Mouse (Mus musculus): ENCODE data around the gene Camk2g. TPM values are rescaled to one million over a fixed set of nuclear protein-coding genes. Genes with fewer than 3 reads are reported as not detected.
"Not testable (repeated sequence)": the region's sequence is repeated elsewhere in the genome, so short reads cannot be mapped to it uniquely, and the experiment has no call there.

Gene Camk2g
- polyA plus RNA-seq, 1 experiment from 2014 or later: 166 TPM

DNA sequence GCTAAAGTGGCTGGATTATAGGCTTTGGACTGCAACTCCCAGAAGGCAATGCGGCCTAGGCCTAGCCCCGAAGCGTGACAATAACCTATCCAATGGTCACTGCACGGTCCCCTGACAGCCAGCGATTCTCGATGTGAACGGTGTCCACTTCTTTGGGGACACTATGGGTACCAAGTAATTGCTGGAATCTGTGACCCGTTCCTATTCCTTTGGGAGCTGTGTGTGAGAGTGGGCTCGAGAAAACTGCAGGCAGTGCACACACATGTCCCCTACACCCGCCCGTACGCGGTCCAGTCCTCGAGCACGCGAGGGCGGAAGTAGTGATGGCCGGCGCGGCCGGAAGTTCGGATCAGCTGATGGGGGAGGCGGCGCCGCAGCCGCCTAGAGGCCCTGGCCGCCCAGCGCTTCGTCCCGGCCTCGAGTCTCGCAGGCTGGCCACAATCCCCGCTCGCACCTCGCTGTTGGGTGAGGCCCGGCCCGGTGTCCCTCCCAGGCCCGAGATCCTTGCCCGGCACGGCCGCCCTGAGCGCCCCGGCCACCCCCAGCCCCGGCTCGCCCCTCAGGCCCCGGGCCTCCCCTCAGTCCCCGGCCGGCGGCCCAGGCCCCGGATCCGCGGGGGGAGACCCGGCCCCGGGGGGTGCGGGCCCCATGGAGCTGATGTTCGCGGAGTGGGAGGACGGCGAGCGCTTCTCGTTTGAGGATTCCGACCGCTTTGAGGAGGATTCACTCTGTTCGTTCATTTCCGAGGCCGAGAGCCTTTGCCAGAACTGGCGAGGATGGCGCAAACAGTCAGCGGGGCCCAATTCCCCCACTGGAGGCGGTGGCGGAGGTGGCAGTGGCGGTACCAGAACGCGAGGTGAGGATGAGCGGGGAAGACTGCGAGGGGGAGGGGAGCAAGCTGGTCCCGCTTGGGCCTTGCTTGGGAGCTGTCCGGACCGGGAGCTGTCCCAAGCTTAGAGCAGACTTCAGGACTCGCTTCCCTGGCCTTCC is 86.4 kb downstream of the Camk2g start, which contains the start of gene Zswim8:
Zswim8 (plus strand) TSS at position 352 of the 990 bp plus-strand sequence.
- DNase-seq (ENCODE audit: low spot score) (peak; percentile 90), ATAC-seq (ENCODE audit: low FRiP score) (peak; percentile 95)
- H3K9me3 ChIP-seq (ENCODE audit: control insufficient read depth, low read length): no peaks in the 10 kb centered on the region
- peak within 1 kb of the TSS; percentile 80 for H3K4me2 ChIP-seq (replicated peaks)
- no peaks in the 10 kb centered on the region for H3K27me3 ChIP-seq (ENCODE audit: control insufficient read depth, insufficient read depth, low read length)
- H3K9ac ChIP-seq: peak within 1 kb of the TSS; percentile 98
- peaks cover 21% of the 10 kb centered on the region for H3K4me1 ChIP-seq (replicated peaks; ENCODE audit: control insufficient read depth, insufficient read depth, low read length)
- WGBS: under 1% methylated on average over 80 of the region's 80 CpGs
- H3K36me3 ChIP-seq (replicated peaks; ENCODE audit: control insufficient read depth, insufficient read depth): peaks cover 41% of the 10 kb centered on the region
- peak within 1 kb of the TSS; percentile 90 for H3K4me3 ChIP-seq (replicated peaks; ENCODE audit: low read length)
- H3K27ac ChIP-seq: peak within 1 kb of the TSS; percentile 90

- ATAC-seq (ENCODE audit: low FRiP score); DNase-seq (ENCODE audit: low spot score); H3K9me3 ChIP-seq (ENCODE audit: control insufficient read depth, low read length); H3K27me3 ChIP-seq (ENCODE audit: control insufficient read depth, insufficient read depth, low read length): not testable (repeated sequence)
- peak overlapping the region; percentile 64 for H3K4me2 ChIP-seq (replicated peaks)
- H3K9ac ChIP-seq: peak overlapping the region; percentile 91
- peak overlapping the region; percentile 88 for H3K4me3 ChIP-seq (replicated peaks; ENCODE audit: low read length)
- H3K4me1 ChIP-seq (replicated peaks; ENCODE audit: control insufficient read depth, insufficient read depth, low read length): peaks cover 41% of the 10 kb centered on the region
- H3K27ac ChIP-seq: peak overlapping the region; percentile 94; the same call in 1 of the 2 replicates
- 7% methylated on average over 8 of the region's 8 CpGs for WGBS
- peaks cover 23% of the 10 kb centered on the region for H3K36me3 ChIP-seq (replicated peaks; ENCODE audit: control insufficient read depth, insufficient read depth)
Observed at GRCm38 (mm10) chr14:20703461-20703860, 90.4 kb downstream of the Camk2g start.

DNA sequence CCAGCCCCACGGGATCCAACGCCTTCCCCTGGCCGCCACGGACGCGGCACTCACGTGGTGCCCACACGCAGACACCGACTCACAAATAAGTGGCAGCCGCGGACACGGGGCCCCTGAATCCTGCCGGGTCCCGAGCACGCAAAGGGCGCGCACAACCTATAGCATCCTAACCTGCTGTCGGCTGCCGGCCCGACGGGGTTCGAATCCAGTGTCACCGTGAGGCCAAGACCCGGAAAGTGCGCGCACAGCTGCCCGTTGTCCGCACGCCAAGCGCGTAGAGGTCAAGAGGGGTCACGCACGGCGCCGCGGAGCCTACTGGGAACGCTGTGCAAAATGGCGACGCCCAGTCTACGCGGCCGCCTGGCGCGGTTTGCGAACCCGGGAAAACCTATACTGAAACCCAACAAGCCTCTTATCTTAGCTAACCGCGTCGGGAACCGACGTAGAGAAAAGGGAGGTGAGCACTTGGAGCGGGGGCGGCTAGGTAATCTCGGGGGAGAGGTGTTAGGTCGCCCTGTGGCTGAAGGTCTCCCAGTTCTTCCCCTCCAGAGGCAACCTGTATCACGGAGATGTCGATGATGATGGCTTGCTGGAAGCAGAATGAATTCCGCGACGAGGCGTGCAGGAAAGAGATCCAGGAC is 91.0 kb downstream of the Camk2g start, which contains the start of gene Chchd1:
Chchd1 (plus strand) TSS at position 266 of the 641 bp plus-strand sequence.
- H3K9me3 ChIP-seq (ENCODE audit: control insufficient read depth, low read length): no peaks in the 10 kb centered on the region
- peak within 1 kb of the TSS; percentile 64 for H3K4me2 ChIP-seq (replicated peaks)
- H3K4me1 ChIP-seq (replicated peaks; ENCODE audit: control insufficient read depth, insufficient read depth, low read length): peaks cover 46% of the 10 kb centered on the region
- ATAC-seq (ENCODE audit: low FRiP score) (peak; percentile 69), DNase-seq (ENCODE audit: low spot score) (peak; percentile 86)
- peaks cover 23% of the 10 kb centered on the region for H3K36me3 ChIP-seq (replicated peaks; ENCODE audit: control insufficient read depth, insufficient read depth)
- H3K27ac ChIP-seq: peak within 1 kb of the TSS; percentile 94
- WGBS: under 1% methylated on average over 61 of the region's 61 CpGs
- peak within 1 kb of the TSS; percentile 88 for H3K4me3 ChIP-seq (replicated peaks; ENCODE audit: low read length)
- H3K27me3 ChIP-seq (ENCODE audit: control insufficient read depth, insufficient read depth, low read length): no peaks in the 10 kb centered on the region
- H3K9ac ChIP-seq: peak within 1 kb of the TSS; percentile 91

- peaks cover 50% of the 10 kb centered on the region for H3K4me1 ChIP-seq (replicated peaks; ENCODE audit: control insufficient read depth, insufficient read depth, low read length)
- ATAC-seq (ENCODE audit: low FRiP score): peak; percentile 12; the same call in 1 of the 2 replicates
- 17% methylated on average over 15 of the region's 15 CpGs for WGBS
- peak overlapping the region; percentile 94 for H3K27ac ChIP-seq
- H3K9ac ChIP-seq: peak overlapping the region; percentile 91
- no peaks in the 10 kb centered on the region for H3K27me3 ChIP-seq (ENCODE audit: control insufficient read depth, insufficient read depth, low read length)
- peaks cover 23% of the 10 kb centered on the region for H3K36me3 ChIP-seq (replicated peaks; ENCODE audit: control insufficient read depth, insufficient read depth)
- H3K4me3 ChIP-seq (replicated peaks; ENCODE audit: low read length): peak overlapping the region; percentile 88
- no peaks in the 10 kb centered on the region for H3K9me3 ChIP-seq (ENCODE audit: control insufficient read depth, low read length)
- peak overlapping the region; percentile 64 for H3K4me2 ChIP-seq (replicated peaks)
- no peak for DNase-seq (ENCODE audit: low spot score)
Observed at GRCm38 (mm10) chr14:20702096-20702740, 91.7 kb downstream of the Camk2g start.

DNA sequence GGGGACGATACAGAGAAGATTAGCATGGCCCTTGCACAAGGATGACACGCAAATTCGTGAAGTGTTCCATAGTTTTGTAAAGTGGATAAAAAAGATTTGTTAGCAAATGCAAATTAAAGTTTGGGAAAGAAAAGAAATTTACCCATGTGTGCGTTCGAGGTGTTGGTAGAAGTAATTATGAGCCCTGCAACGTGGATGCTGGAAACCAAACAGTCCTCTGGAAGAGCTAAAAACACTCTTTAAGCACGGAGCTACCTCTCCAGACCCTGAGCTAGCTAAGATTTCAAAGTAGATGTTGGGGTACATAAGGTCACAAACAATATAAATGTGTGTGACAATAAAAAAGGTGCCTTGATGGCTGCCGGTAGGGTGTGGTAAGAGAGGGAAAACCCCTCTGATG is 92.3 kb downstream of the Camk2g start:
- Histone ChIP-seq H3K27ac (no peak overlapping the region), H3K9me3 (ENCODE audit: control insufficient read depth, low read length) (no peaks in the 10 kb centered on the region), H3K4me3 (replicated peaks; ENCODE audit: low read length) (peak overlapping the region; percentile 88), H3K27me3 (ENCODE audit: control insufficient read depth, insufficient read depth, low read length) (no peaks in the 10 kb centered on the region), H3K4me2 (replicated peaks) (peak overlapping the region; percentile 64), H3K36me3 (replicated peaks; ENCODE audit: control insufficient read depth, insufficient read depth) (peaks cover 23% of the 10 kb centered on the region), H3K9ac (peak overlapping the region; percentile 91), H3K4me1 (replicated peaks; ENCODE audit: control insufficient read depth, insufficient read depth, low read length) (peaks cover 52% of the 10 kb centered on the region)
- DNase-seq (ENCODE audit: low spot score) (no peak), ATAC-seq (ENCODE audit: low FRiP score) (no peak)
- WGBS: 85% methylated on average over 8 of the region's 8 CpGs

DNA sequence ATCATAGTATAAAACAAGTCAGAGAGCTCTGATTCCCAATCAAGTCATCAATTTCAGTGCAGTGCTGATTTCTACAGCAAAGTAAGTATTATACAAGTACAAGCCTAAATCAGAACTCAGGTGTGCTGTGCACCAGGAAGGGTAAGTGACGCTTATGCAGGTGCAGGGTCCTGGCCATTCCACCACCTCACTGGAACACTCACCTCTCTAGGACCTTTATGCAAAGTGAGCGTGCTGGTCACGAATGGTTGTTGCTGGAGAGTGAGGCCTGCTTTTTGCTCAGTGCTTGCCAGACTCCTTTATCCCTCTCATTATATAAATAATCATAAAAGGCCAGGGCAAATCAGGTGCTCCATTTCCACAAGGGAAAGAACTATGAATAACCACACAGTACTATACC is 93.5 kb downstream of the Camk2g start:
- Histone ChIP-seq H3K27me3 (ENCODE audit: control insufficient read depth, insufficient read depth, low read length) (no peaks in the 10 kb centered on the region), H3K4me2 (replicated peaks) (no peak overlapping the region), H3K36me3 (replicated peaks; ENCODE audit: control insufficient read depth, insufficient read depth) (peaks cover 21% of the 10 kb centered on the region), H3K4me1 (replicated peaks; ENCODE audit: control insufficient read depth, insufficient read depth, low read length) (peaks cover 59% of the 10 kb centered on the region), H3K9me3 (ENCODE audit: control insufficient read depth, low read length) (no peaks in the 10 kb centered on the region), H3K27ac (no peak overlapping the region), H3K4me3 (replicated peaks; ENCODE audit: low read length) (no peak overlapping the region), H3K9ac (no peak overlapping the region)
- DNase-seq (ENCODE audit: low spot score) (no peak), ATAC-seq (ENCODE audit: low FRiP score) (no peak)
- 89% methylated on average over 3 of the region's 3 CpGs for WGBS

GRCm38 (mm10) chr14:20698515-20698914 is 95.4 kb downstream of the Camk2g start:
- H3K9ac ChIP-seq: peak overlapping the region; percentile 94; the same call in 1 of the 2 replicates
- H3K9me3 ChIP-seq (ENCODE audit: control insufficient read depth, low read length): no peaks in the 10 kb centered on the region
- H3K27me3 ChIP-seq (ENCODE audit: control insufficient read depth, insufficient read depth, low read length): no peaks in the 10 kb centered on the region
- H3K4me1 ChIP-seq (replicated peaks; ENCODE audit: control insufficient read depth, insufficient read depth, low read length): peaks cover 62% of the 10 kb centered on the region
- peaks cover 13% of the 10 kb centered on the region for H3K36me3 ChIP-seq (replicated peaks; ENCODE audit: control insufficient read depth, insufficient read depth)
- no peak overlapping the region for H3K4me3 ChIP-seq (replicated peaks; ENCODE audit: low read length)
- ATAC-seq (ENCODE audit: low FRiP score) (no peak), DNase-seq (ENCODE audit: low spot score) (no peak)
- peak overlapping the region; percentile 79 for H3K4me2 ChIP-seq (replicated peaks)
- 90% methylated on average over 2 of the region's 2 CpGs for WGBS
- no peak overlapping the region for H3K27ac ChIP-seq

DNA sequence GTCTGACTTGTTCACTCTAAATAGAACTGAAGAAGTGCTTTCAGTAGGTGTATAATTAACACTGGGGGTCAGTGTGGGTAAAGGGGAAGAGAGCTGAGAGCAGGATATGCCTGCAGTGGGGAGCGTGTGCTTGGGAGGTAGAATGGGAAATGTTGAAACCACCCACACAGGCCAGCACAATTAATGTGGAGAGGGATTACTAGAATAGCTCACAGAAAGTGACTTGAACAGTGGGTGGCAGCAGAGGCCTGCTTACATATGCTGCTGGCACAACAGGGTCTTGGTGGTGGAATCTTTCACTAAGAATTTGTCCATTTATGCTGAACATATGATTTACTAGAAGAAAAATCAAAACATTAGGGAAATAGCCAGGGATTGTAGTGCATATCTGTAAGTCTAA is 96.9 kb downstream of the Camk2g start:
- peaks cover 29% of the 10 kb centered on the region for H3K36me3 ChIP-seq (replicated peaks; ENCODE audit: control insufficient read depth, insufficient read depth)
- H3K27me3 ChIP-seq (ENCODE audit: control insufficient read depth, insufficient read depth, low read length): no peaks in the 10 kb centered on the region
- H3K27ac ChIP-seq: peak overlapping the region; percentile 16; the same call in 1 of the 2 replicates
- H3K9me3 ChIP-seq (ENCODE audit: control insufficient read depth, low read length): no peaks in the 10 kb centered on the region
- H3K4me3 ChIP-seq (replicated peaks; ENCODE audit: low read length): peak overlapping the region; percentile 86
- peaks cover 59% of the 10 kb centered on the region for H3K4me1 ChIP-seq (replicated peaks; ENCODE audit: control insufficient read depth, insufficient read depth, low read length)
- H3K9ac ChIP-seq: peak overlapping the region; percentile 94
- WGBS: 7% methylated on average over 1 of the region's 1 CpGs
- DNase-seq (ENCODE audit: low spot score): peak; percentile 71
- ATAC-seq (ENCODE audit: low FRiP score): no peak
- H3K4me2 ChIP-seq (replicated peaks): peak overlapping the region; percentile 79

Data from hindbrain, embryonic 14.5 days (tissue).